Mouse (Mus musculus) G1E (cell line): ENCODE results near the gene Zbtb25.

Experiments
- CTCF ChIP-seq: IDR thresholded peaks from 2 replicates; pipeline ENCODE4 v1.5.1; 2012; ENCODE audit warnings: low read depth, low read length, inconsistent platforms, mixed read lengths
- GATA2 ChIP-seq: IDR thresholded peaks from 2 replicates; pipeline ENCODE4 v1.6.1; 2012; ENCODE audit warnings: low read depth, low read length, inconsistent platforms, borderline replicate concordance
- POLR2AphosphoS5 ChIP-seq: IDR thresholded peaks from 2 replicates; pipeline ENCODE4 v1.6.1; 2012; ENCODE audit warnings: low read depth, low read length, inconsistent platforms; ENCODE audit not compliant: insufficient replicate concordance
- TAL1 ChIP-seq: conservative IDR thresholded peaks from 2 replicates; pipeline ENCODE4 v1.6.1; 2012; ENCODE audit warnings: low read depth, low read length, inconsistent platforms, mixed read lengths

DNA sequence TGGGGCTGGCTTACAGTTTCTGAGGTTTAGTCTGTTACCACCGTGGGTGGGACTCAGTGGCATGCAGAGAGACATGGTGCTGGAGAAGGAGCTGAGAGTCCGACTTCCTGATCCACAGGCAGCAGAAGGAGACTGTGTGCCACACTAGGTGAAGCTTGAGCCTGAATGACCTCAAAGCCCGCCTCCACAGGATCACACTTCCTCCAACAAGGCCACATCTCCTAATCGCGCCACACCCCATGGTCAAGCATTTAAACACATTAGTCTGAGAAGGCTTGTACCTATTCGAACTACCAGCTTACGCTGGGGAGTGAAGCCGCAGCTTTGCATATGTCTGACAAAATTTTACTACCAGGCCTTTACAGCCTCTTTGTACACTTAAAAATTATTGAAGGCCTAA, 64.3 kb downstream of the Zbtb25 start:
- TF ChIP-seq TAL1 (no peak), CTCF (no peak), POLR2AphosphoS5 (no peak), GATA2 (no peak)
